Mouse (Mus musculus) kidney, adult 18-20 months (tissue): ENCODE measurements around the gene Aen.

Source experiments
- DNase-seq: peaks from one replicate; pipeline ENCODE4 v3.0.0; 2021

The Aen gene

GRCm38 (mm10) chr7:78942544-78942943 is 46.9 kb downstream of the Aen start:
- DNase-seq, result no peak

- DNase-seq, result no peak
Measured at GRCm38 (mm10) chr7:78953886-78954572, 58.4 kb downstream of the Aen start.

GRCm38 (mm10) chr7:78954619-78955018 is 59.0 kb downstream of the Aen start:
- no peak for DNase-seq

- no peak for DNase-seq
Measured at GRCm38 (mm10) chr7:78955086-78955485, 59.4 kb downstream of the Aen start.

- peak; percentile 26 for DNase-seq
Measured at GRCm38 (mm10) chr7:78958499-78959073, 62.9 kb downstream of the Aen start.
